Mouse (Mus musculus): ENCODE measurements around the gene Adcy10. TPM values are rescaled to one million over a fixed set of nuclear protein-coding genes. Genes with fewer than 3 reads are reported as not detected.

The Adcy10 gene
- polyA plus RNA-seq, 1 experiment from 2014 or later, result 0.08 TPM

DNA sequence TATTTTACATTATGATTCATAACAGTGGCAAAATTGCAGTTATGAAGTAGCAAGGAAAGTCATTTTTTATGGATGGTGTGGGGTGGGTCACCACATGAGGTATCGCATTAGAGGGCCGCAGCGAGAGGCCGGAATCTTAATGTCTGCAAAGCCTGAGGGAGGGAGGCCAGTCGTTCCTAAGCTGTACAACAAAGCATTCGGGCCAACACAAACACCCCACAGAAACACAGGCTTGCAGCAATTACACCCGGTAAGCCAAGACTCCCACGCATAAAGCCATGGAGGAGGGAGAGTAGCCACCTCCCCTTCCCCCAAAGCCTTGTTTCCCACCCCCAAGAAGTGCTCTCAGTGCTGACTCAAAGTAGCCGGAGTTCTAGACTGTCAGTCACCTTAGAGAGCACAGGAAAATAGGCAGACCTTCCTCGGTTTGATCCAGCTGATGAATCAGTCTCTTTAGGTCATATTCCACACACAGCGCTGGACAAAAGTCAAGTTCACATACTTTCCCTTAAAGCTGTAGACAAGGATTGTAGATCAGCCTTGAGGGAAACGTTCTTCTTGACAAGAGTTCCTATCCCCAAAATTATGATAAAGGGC is 51.2 kb downstream of the Adcy10 start:
- Histone ChIP-seq H3K36me3 (replicated peaks) (no peaks in the 10 kb centered on the region), H3K4me2 (no peak overlapping the region), H3K4me3 (replicated peaks) (no peak overlapping the region), H3K9me3 (replicated peaks) (no peaks in the 10 kb centered on the region), H3K27me3 (no peaks in the 10 kb centered on the region), H3K4me1 (replicated peaks) (no peaks in the 10 kb centered on the region), H3K27ac (replicated peaks) (no peak overlapping the region), H3K9ac (no peak overlapping the region)
- no peak for ATAC-seq (ENCODE audit: insufficient read depth)
- WGBS (ENCODE audit: insufficient replicate concordance), result 69% methylated on average over 12 of the region's 12 CpGs

- Histone ChIP-seq H3K36me3 (replicated peaks) (no peaks in the 10 kb centered on the region), H3K4me2 (no peak overlapping the region)
- 47% methylated on average over 5 of the region's 5 CpGs for WGBS (ENCODE audit: insufficient replicate concordance)
These were observed 52.3 kb downstream of the Adcy10 start for GRCm38 (mm10) chr1:165537241-165537807.

GRCm38 (mm10) chr1:165556711-165557110 is 71.7 kb downstream of the Adcy10 start:
- H3K9ac ChIP-seq, result no peak overlapping the region
- H3K4me1 ChIP-seq (replicated peaks), result no peaks in the 10 kb centered on the region
- no peak overlapping the region for H3K4me2 ChIP-seq
- H3K36me3 ChIP-seq (replicated peaks), result no peaks in the 10 kb centered on the region
- no peak for ATAC-seq (ENCODE audit: insufficient read depth)
- H3K4me3 ChIP-seq (replicated peaks), result no peak overlapping the region
- H3K27ac ChIP-seq (replicated peaks), result no peak overlapping the region
- 40% methylated on average over 2 of the region's 2 CpGs for WGBS (ENCODE audit: insufficient replicate concordance)
- no peaks in the 10 kb centered on the region for H3K27me3 ChIP-seq
- 0 out of 2 replicates have a peak, but pooled peaks cover 2% of the 10 kb centered on the region for H3K9me3 ChIP-seq (replicated peaks)

More at GRCm38 (mm10) chr1:165537241-165537807, 52.3 kb downstream of the Adcy10 start:
- Histone ChIP-seq H3K27ac (replicated peaks) (no peak overlapping the region), H3K4me1 (replicated peaks) (no peaks in the 10 kb centered on the region), H3K9ac (no peak overlapping the region), H3K27me3 (no peaks in the 10 kb centered on the region), H3K4me3 (replicated peaks) (no peak overlapping the region), H3K9me3 (replicated peaks) (no peaks in the 10 kb centered on the region)
- ATAC-seq (ENCODE audit: insufficient read depth), result no peak

- 74% methylated on average over 9 of the region's 9 CpGs for WGBS (ENCODE audit: insufficient replicate concordance)
- H3K27me3 ChIP-seq, result no peaks in the 10 kb centered on the region
- H3K36me3 ChIP-seq (replicated peaks), result no peaks in the 10 kb centered on the region
- no peak overlapping the region for H3K4me2 ChIP-seq
- no peak overlapping the region for H3K4me3 ChIP-seq (replicated peaks)
- no peaks in the 10 kb centered on the region for H3K4me1 ChIP-seq (replicated peaks)
- no peak overlapping the region for H3K27ac ChIP-seq (replicated peaks)
- H3K9me3 ChIP-seq (replicated peaks), result no peaks in the 10 kb centered on the region
- no peak for ATAC-seq (ENCODE audit: insufficient read depth)
- no peak overlapping the region for H3K9ac ChIP-seq
These were observed 74.1 kb downstream of the Adcy10 start for GRCm38 (mm10) chr1:165559073-165559472.

- 71% methylated on average over 4 of the region's 4 CpGs for WGBS (ENCODE audit: insufficient replicate concordance)
- Histone ChIP-seq H3K4me1 (replicated peaks) (no peaks in the 10 kb centered on the region), H3K27me3 (no peaks in the 10 kb centered on the region), H3K9me3 (replicated peaks) (no peaks in the 10 kb centered on the region), H3K4me3 (replicated peaks) (no peak overlapping the region), H3K27ac (replicated peaks) (no peak overlapping the region), H3K36me3 (replicated peaks) (no peaks in the 10 kb centered on the region), H3K4me2 (no peak overlapping the region), H3K9ac (no peak overlapping the region)
- no peak for ATAC-seq (ENCODE audit: insufficient read depth)
These were observed 80.3 kb downstream of the Adcy10 start for GRCm38 (mm10) chr1:165565283-165565682.

GRCm38 (mm10) chr1:165567466-165567865 is 82.5 kb downstream of the Adcy10 start:
- Histone ChIP-seq H3K9me3 (replicated peaks) (no peaks in the 10 kb centered on the region), H3K9ac (no peak overlapping the region), H3K4me3 (replicated peaks) (no peak overlapping the region), H3K27me3 (no peaks in the 10 kb centered on the region), H3K36me3 (replicated peaks) (no peaks in the 10 kb centered on the region), H3K4me2 (no peak overlapping the region), H3K27ac (replicated peaks) (no peak overlapping the region), H3K4me1 (replicated peaks) (no peaks in the 10 kb centered on the region)
- ATAC-seq (ENCODE audit: insufficient read depth), result no peak
- 65% methylated on average over 7 of the region's 7 CpGs for WGBS (ENCODE audit: insufficient replicate concordance)

DNA sequence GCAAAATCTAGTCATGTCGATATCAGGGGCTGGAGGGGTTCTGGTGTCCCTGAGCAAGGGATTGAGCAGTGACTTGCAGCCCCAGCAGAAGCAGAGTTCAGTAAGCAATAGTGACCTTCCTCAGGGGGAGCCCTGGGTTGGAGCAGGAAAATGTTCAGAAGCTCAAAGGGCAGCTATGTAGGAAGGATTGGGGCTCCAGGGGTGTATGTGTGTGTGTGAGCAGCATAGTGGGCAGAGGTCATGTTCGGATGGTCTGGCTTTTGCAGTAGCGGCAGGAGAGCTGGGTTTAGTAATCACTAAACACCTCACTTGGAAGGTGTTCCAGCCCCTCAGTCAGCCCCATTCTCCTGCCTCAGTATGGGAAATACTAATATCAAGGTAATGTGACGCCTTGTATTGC is 91.0 kb downstream of the Adcy10 start:
- 53% methylated on average over 4 of the region's 4 CpGs for WGBS (ENCODE audit: insufficient replicate concordance)
- 0 out of 2 replicates have a peak, but pooled peaks have one; percentile 34 for ATAC-seq (ENCODE audit: insufficient read depth)
- H3K27ac ChIP-seq (replicated peaks), result no peak overlapping the region

GRCm38 (mm10) chr1:165576459-165577112 is 91.6 kb downstream of the Adcy10 start:
- Histone ChIP-seq H3K9ac (no peak overlapping the region), H3K4me2 (no peak overlapping the region), H3K4me1 (replicated peaks) (no peaks in the 10 kb centered on the region), H3K4me3 (replicated peaks) (no peak overlapping the region), H3K27me3 (no peaks in the 10 kb centered on the region), H3K27ac (replicated peaks) (no peak overlapping the region), H3K36me3 (replicated peaks) (no peaks in the 10 kb centered on the region), H3K9me3 (replicated peaks) (no peaks in the 10 kb centered on the region)
- no peak for ATAC-seq (ENCODE audit: insufficient read depth)
- WGBS (ENCODE audit: insufficient replicate concordance), result 40% methylated on average over 9 of the region's 9 CpGs

More for the DNA sequence above, 91.0 kb downstream of the Adcy10 start:
- no peaks in the 10 kb centered on the region for H3K36me3 ChIP-seq (replicated peaks)
- no peaks in the 10 kb centered on the region for H3K9me3 ChIP-seq (replicated peaks)
- no peaks in the 10 kb centered on the region for H3K4me1 ChIP-seq (replicated peaks)
- H3K4me2 ChIP-seq, result no peak overlapping the region
- no peak overlapping the region for H3K9ac ChIP-seq
- H3K27me3 ChIP-seq, result no peaks in the 10 kb centered on the region
- H3K4me3 ChIP-seq (replicated peaks), result no peak overlapping the region

DNA sequence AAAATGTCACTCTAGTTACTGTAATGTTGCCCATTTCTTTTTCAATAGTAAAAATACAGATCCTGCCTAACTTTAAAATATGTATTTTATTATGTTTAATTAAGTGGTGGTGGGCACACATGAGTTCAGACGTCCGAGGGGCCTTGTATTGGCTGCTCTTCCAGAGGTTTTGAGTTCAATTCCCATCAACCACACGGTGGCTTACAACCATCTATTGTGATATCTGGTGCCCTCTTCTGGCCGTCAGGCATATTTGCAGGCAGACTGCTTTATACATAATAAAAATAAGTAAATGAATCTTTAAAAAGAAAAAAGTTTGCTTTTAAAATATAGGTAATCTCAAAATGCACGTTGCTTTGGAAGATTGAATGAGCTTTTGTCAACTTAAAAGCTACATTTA is 94.3 kb downstream of the Adcy10 start:
- no peaks in the 10 kb centered on the region for H3K36me3 ChIP-seq (replicated peaks)
- no peak overlapping the region for H3K4me2 ChIP-seq
- H3K4me1 ChIP-seq (replicated peaks), result no peaks in the 10 kb centered on the region
- H3K4me3 ChIP-seq (replicated peaks), result no peak overlapping the region
- no peak overlapping the region for H3K27ac ChIP-seq (replicated peaks)
- WGBS (ENCODE audit: insufficient replicate concordance), result 33% methylated on average over 5 of the region's 5 CpGs
- H3K9me3 ChIP-seq (replicated peaks), result no peaks in the 10 kb centered on the region
- no peak for ATAC-seq (ENCODE audit: insufficient read depth)
- no peak overlapping the region for H3K9ac ChIP-seq
- no peaks in the 10 kb centered on the region for H3K27me3 ChIP-seq

DNA sequence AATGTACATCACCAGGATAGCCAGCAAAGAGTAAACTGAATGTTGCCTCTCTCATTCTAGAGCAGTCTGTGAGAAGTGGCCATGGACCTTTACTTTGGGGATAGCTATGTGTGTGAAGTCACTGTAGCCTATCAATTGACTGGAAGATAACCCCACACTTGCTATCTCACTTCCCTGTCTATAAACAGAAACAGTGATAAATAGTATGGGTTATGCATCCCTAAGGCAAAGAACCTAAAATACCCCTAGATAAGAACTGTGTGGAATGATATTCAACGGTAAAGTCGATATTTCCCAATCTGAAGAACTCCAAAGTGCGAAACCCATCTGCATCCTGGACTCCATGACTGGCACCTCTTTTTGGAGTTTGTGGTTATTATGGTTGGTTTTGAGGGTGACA is 96.3 kb downstream of the Adcy10 start:
- Histone ChIP-seq H3K36me3 (replicated peaks) (no peaks in the 10 kb centered on the region), H3K9me3 (replicated peaks) (no peaks in the 10 kb centered on the region), H3K4me3 (replicated peaks) (no peak overlapping the region), H3K4me2 (no peak overlapping the region), H3K27ac (replicated peaks) (no peak overlapping the region), H3K9ac (no peak overlapping the region), H3K27me3 (no peaks in the 10 kb centered on the region), H3K4me1 (replicated peaks) (no peaks in the 10 kb centered on the region)
- no peak for ATAC-seq (ENCODE audit: insufficient read depth)
- 59% methylated on average over 3 of the region's 3 CpGs for WGBS (ENCODE audit: insufficient replicate concordance)

- Histone ChIP-seq H3K36me3 (replicated peaks) (no peaks in the 10 kb centered on the region), H3K4me1 (replicated peaks) (no peaks in the 10 kb centered on the region), H3K27me3 (no peaks in the 10 kb centered on the region), H3K9ac (no peak overlapping the region), H3K4me3 (replicated peaks) (no peak overlapping the region), H3K9me3 (replicated peaks) (no peaks in the 10 kb centered on the region), H3K27ac (replicated peaks) (no peak overlapping the region), H3K4me2 (no peak overlapping the region)
- WGBS (ENCODE audit: insufficient replicate concordance), result 19% methylated on average over 12 of the region's 12 CpGs
- no peak for ATAC-seq (ENCODE audit: insufficient read depth)
These were observed 98.7 kb downstream of the Adcy10 start for GRCm38 (mm10) chr1:165583529-165584184.

All from liver, embryonic 15.5 days (tissue).